In genomic region chr9:99850354-99850753, GRCm38 (mm10) we compare ENCODE assay signal across 31 mouse cellular contexts. TPM values are rescaled to one million over a fixed set of nuclear protein-coding genes. Genes with fewer than 3 reads are reported as not detected.
DNase-seq lines count a peak whose midpoint lies in the region; TF ChIP-seq lines count a peak whose summit lies in the region.
"Had no signal": no experiment of that assay in that cellular context is flagged by ENCODE, and none has a peak within 500 bp of the region (broad histone marks: within the 10 kb centered on the region; RNA-seq: fewer than 3 reads in every experiment).

No protein-coding gene starts in this region.

- no peak for TF ChIP-seq CTCF in brain, embryonic 14.5 days (IDR thresholded peaks at IDR 0.05; ENCODE audit: borderline replicate concordance, extremely low read depth, insufficient read depth, insufficient read length)

- TF ChIP-seq POLR2A in brain, embryonic 14.5 days (IDR thresholded peaks at IDR 0.05; ENCODE audit: borderline replicate concordance, extremely low read depth, insufficient read depth, insufficient read length, poor library complexity, severe bottlenecking): no peak

- DNase-seq in cerebellum, postnatal 10 days: peak; percentile 21 to 36
- no peak for DNase-seq in cerebellum, adult 9-11 months
- DNase-seq in kidney, postnatal 4 days: peak; percentile 52 to 64
- no peak for DNase-seq in kidney, postnatal 25 days
- peak; percentile 63 for DNase-seq in brain, embryonic 14.5 days (ENCODE audit: low read depth)
- peak; percentile 77 for DNase-seq in layer of hippocampus, adult 9-11 months
- DNase-seq in adrenal gland, postnatal 36 days: no peak
- DNase-seq: adrenal gland, postnatal 10 days; cerebellum, adult 11-12 months; cerebellum, postnatal 14 days; gastrocnemius, postnatal 25 days; heart, adult 18-20 months; heart, postnatal 4 days; kidney, adult 11 months; right cerebral cortex, postnatal 25 days had no signal

RNA-seq across cellular contexts. Expression of gene Sox14, which starts 25.6 kb away (rescaled TPM):
- polyA plus RNA-seq in brain, embryonic 14.5 days (2012; rRNA removed): 28.5 and 37.0 TPM in 2 replicates
- total RNA-seq in adrenal gland, postnatal 36 days (2021): not detected
- total RNA-seq: adrenal gland, postnatal 10 days; gastrocnemius, postnatal 25 days; heart, adult 18-20 months; heart, postnatal 4 days; left cerebral cortex, adult 18-20 months; left cerebral cortex, postnatal 25 days; megakaryocyte, adult 5-6 weeks; monocyte, adult 5-6 weeks had no signal
- polyA plus RNA-seq: cortical plate, adult 2 months; embryonic facial prominence, embryonic 14.5 days; erythroblast, embryonic 14.5 days; G1E; heart, embryonic 11.5 days; inflammation-experienced regulatory T-cells, adult 6 months; kidney, embryonic 15.5 days; large intestine, adult 2 months; liver, embryonic 11.5 days; liver, embryonic 16.5 days; lung, embryonic 15.5 days; Patski had no signal

Comparison
In these comparisons a context has a peak if more than half of its experiments do, and no peak if none do; other contexts are left out.
1. DNase-seq: peak in cerebellum, postnatal 10 days (2 of 2), kidney, postnatal 4 days (2 of 2), brain, embryonic 14.5 days (single experiment) and layer of hippocampus, adult 9-11 months (single experiment); none in cerebellum, adult 9-11 months (single experiment), kidney, postnatal 25 days (0 of 2) and adrenal gland, postnatal 36 days (0 of 2).